Mouse (Mus musculus) G1E (cell line): ENCODE measurements around the gene Ptprr.

ENCODE experiments used
- CTCF ChIP-seq: IDR thresholded peaks from 2 replicates; pipeline ENCODE4 v1.5.1; 2012; ENCODE audit warnings: low read depth, low read length, inconsistent platforms, mixed read lengths
- GATA1 ChIP-seq: IDR thresholded peaks from 2 replicates; pipeline ENCODE4 v1.6.1; 2012; ENCODE audit warnings: borderline replicate concordance, low read length, inconsistent platforms, mixed read lengths
- GATA2 ChIP-seq: IDR thresholded peaks from 2 replicates; pipeline ENCODE4 v1.6.1; 2012; ENCODE audit warnings: low read depth, low read length, inconsistent platforms, borderline replicate concordance
- POLR2AphosphoS5 ChIP-seq: IDR thresholded peaks from 2 replicates; pipeline ENCODE4 v1.6.1; 2012; ENCODE audit warnings: low read depth, low read length, inconsistent platforms; ENCODE audit not compliant: insufficient replicate concordance
- TAL1 ChIP-seq: conservative IDR thresholded peaks from 2 replicates; pipeline ENCODE4 v1.6.1; 2012; ENCODE audit warnings: low read depth, low read length, inconsistent platforms, mixed read lengths

DNA sequence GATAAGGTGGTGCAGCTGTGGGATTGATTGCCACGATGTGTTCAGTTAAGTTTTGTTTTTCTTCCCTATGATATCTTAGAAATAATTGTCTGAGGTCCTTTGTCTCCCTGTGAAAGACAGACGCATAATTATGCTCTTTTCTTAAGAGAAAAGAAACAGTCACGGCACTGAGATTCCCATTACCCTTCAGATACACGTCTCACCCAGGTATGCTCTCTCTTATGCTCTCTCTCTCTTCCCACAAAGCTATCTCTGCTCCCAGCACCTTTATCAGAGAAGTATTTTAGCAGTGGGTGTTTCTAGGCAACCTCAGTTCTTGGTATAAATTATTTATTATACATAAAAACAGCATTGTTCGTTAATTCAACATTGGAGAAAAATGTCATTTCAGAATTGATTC is 107.4 kb downstream of the Ptprr start:
- TF ChIP-seq CTCF (no peak), GATA2 (no peak), GATA1 (no peak), TAL1 (no peak), POLR2AphosphoS5 (no peak)
